Mouse (Mus musculus) neural tube, embryonic 13.5 days (tissue): ENCODE data around the gene Atp8a1. TPM values are rescaled to one million over a fixed set of nuclear protein-coding genes. Genes with fewer than 3 reads are reported as not detected.
A peak's percentile ranks its signal among the peaks of the same experiment; 100 is the strongest.

Experiments
- ATAC-seq: fragments of 200-750 bp; cut with Nextera tagmentation; 2 replicates; pipeline ENCODE4 v1.8.0; 2017; ENCODE audit warnings: low read depth, mild to moderate bottlenecking, moderate TSS enrichment, moderate library complexity
- H3K27ac ChIP-seq: fragments of 300-500 bp; sonication (generic); replicated peaks from 2 replicates; pipeline ENCODE4 v1.5.1; 2015; ENCODE audit warnings: moderate library complexity, mild to moderate bottlenecking, inconsistent platforms
- H3K27me3 ChIP-seq: fragments of 300-500 bp; sonication (generic); 2 replicates; pipeline ENCODE4 v1.6.1; 2015; ENCODE audit warnings: mild to moderate bottlenecking, inconsistent platforms
- H3K36me3 ChIP-seq: fragments of 300-500 bp; sonication (generic); 2 replicates; pipeline ENCODE4 v1.6.1; 2015; ENCODE audit warnings: mild to moderate bottlenecking, inconsistent platforms
- H3K4me1 ChIP-seq: fragments of 300-500 bp; sonication (generic); replicated peaks from 2 replicates; pipeline ENCODE4 v1.6.1; 2015; ENCODE audit warnings: inconsistent platforms
- H3K4me2 ChIP-seq: fragments of 300-500 bp; sonication (generic); 2 replicates; pipeline ENCODE4 v1.6.1; 2015; ENCODE audit warnings: inconsistent platforms, mild to moderate bottlenecking, moderate library complexity
- H3K4me3 ChIP-seq: fragments of 300-500 bp; sonication (generic); 2 replicates; pipeline ENCODE4 v1.5.1; 2015; ENCODE audit warnings: mild to moderate bottlenecking, inconsistent platforms
- H3K9ac ChIP-seq: fragments of 300-500 bp; sonication (generic); 2 replicates; pipeline ENCODE4 v1.6.1; 2015; ENCODE audit warnings: moderate library complexity, mild to moderate bottlenecking, inconsistent platforms
- H3K9me3 ChIP-seq: fragments of 300-500 bp; sonication (generic); 2 replicates; pipeline ENCODE4 v1.6.1; 2016; ENCODE audit warnings: inconsistent platforms
- WGBS: fragments of 180-500 bp; shearing (Covaris S2); methylation state at CpG from one replicate; pipeline ENCODE4 v1.1.7; 2015; 5-methylcytosine and 5-hydroxymethylcytosine counted together
- polyA plus RNA-seq: library from polyadenylated mRNA; unstranded; fragments of >200 nt; fragmentation: Nextera tagmentation; extraction: Ambion mirVana; gene quantifications from 2 replicates; pipeline ENCODE4 v1.2.1, GENCODE M21; 2015

Gene Atp8a1
- polyA plus RNA-seq, 1 experiment from 2014 or later = 45.1 TPM

- peak; percentile 66; the same call in 1 of the 2 replicates for ATAC-seq
- H3K4me2 ChIP-seq = peak overlapping the region; percentile 33
- WGBS = 5% methylated on average over 10 of the region's 10 CpGs
- no peak overlapping the region for H3K9ac ChIP-seq
- peaks cover 18% of the 10 kb centered on the region for H3K4me1 ChIP-seq
- no peaks in the 10 kb centered on the region for H3K9me3 ChIP-seq
- H3K27ac ChIP-seq = peak overlapping the region; percentile 64
- no peaks in the 10 kb centered on the region for H3K27me3 ChIP-seq
- H3K36me3 ChIP-seq = peaks cover 6% of the 10 kb centered on the region; the same call in 1 of the 2 replicates
- H3K4me3 ChIP-seq = no peak overlapping the region
These were observed 213.4 kb downstream of the Atp8a1 start for GRCm38 (mm10) chr5:67633831-67634268.

- no peak overlapping the region for H3K4me3 ChIP-seq
- WGBS = 9% methylated on average over 7 of the region's 7 CpGs
- H3K27ac ChIP-seq = peak overlapping the region; percentile 64
- H3K4me1 ChIP-seq = peaks cover 18% of the 10 kb centered on the region
- no peaks in the 10 kb centered on the region for H3K27me3 ChIP-seq
- peaks cover 9% of the 10 kb centered on the region; the same call in 1 of the 2 replicates for H3K36me3 ChIP-seq
- H3K4me2 ChIP-seq = peak overlapping the region; percentile 33; the same call in 1 of the 2 replicates
- H3K9me3 ChIP-seq = no peaks in the 10 kb centered on the region
- ATAC-seq = no peak
- no peak overlapping the region for H3K9ac ChIP-seq
These were observed 214.0 kb downstream of the Atp8a1 start for GRCm38 (mm10) chr5:67633138-67633782.

- Histone ChIP-seq H3K36me3 (peaks cover 14% of the 10 kb centered on the region; the same call in 1 of the 2 replicates), H3K4me2 (no peak overlapping the region), H3K27ac (no peak overlapping the region), H3K4me1 (peaks cover 18% of the 10 kb centered on the region), H3K9ac (no peak overlapping the region), H3K9me3 (no peaks in the 10 kb centered on the region), H3K27me3 (no peaks in the 10 kb centered on the region), H3K4me3 (no peak overlapping the region)
- 93% methylated on average over 12 of the region's 12 CpGs for WGBS
- ATAC-seq = no peak
These were observed 216.0 kb downstream of the Atp8a1 start for GRCm38 (mm10) chr5:67631261-67631660.

GRCm38 (mm10) chr5:67629861-67630260 is 217.4 kb downstream of the Atp8a1 start:
- Histone ChIP-seq H3K27ac (no peak overlapping the region), H3K9ac (no peak overlapping the region), H3K4me2 (no peak overlapping the region), H3K27me3 (no peaks in the 10 kb centered on the region), H3K4me3 (no peak overlapping the region), H3K36me3 (peaks cover 14% of the 10 kb centered on the region; the same call in 1 of the 2 replicates), H3K9me3 (no peaks in the 10 kb centered on the region), H3K4me1 (peaks cover 18% of the 10 kb centered on the region)
- ATAC-seq = no peak
- 85% methylated on average over 6 of the region's 6 CpGs for WGBS

GRCm38 (mm10) chr5:67629440-67629839 is 217.8 kb downstream of the Atp8a1 start:
- Histone ChIP-seq H3K9me3 (no peaks in the 10 kb centered on the region), H3K27me3 (no peaks in the 10 kb centered on the region), H3K27ac (no peak overlapping the region), H3K4me2 (no peak overlapping the region), H3K4me1 (peaks cover 15% of the 10 kb centered on the region), H3K4me3 (no peak overlapping the region), H3K9ac (no peak overlapping the region), H3K36me3 (peaks cover 14% of the 10 kb centered on the region; the same call in 1 of the 2 replicates)
- WGBS = 69% methylated on average over 7 of the region's 7 CpGs
- ATAC-seq = no peak

GRCm38 (mm10) chr5:67628180-67628940 is 218.9 kb downstream of the Atp8a1 start:
- H3K27me3 ChIP-seq = no peaks in the 10 kb centered on the region

GRCm38 (mm10) chr5:67621230-67621629 is 226.0 kb downstream of the Atp8a1 start:
- ATAC-seq = no peak
- WGBS = 92% methylated on average over 12 of the region's 12 CpGs
- Histone ChIP-seq H3K9me3 (no peaks in the 10 kb centered on the region), H3K27ac (no peak overlapping the region), H3K4me2 (no peak overlapping the region), H3K4me3 (no peak overlapping the region), H3K9ac (no peak overlapping the region), H3K4me1 (no peaks in the 10 kb centered on the region), H3K36me3 (peaks cover 28% of the 10 kb centered on the region), H3K27me3 (no peaks in the 10 kb centered on the region)

More at GRCm38 (mm10) chr5:67628180-67628940, 218.9 kb downstream of the Atp8a1 start:
- Histone ChIP-seq H3K4me1 (peaks cover 4% of the 10 kb centered on the region; the same call in 1 of the 2 replicates), H3K4me2 (no peak overlapping the region), H3K27ac (no peak overlapping the region), H3K4me3 (no peak overlapping the region), H3K9ac (no peak overlapping the region), H3K9me3 (no peaks in the 10 kb centered on the region), H3K36me3 (peaks cover 14% of the 10 kb centered on the region; the same call in 1 of the 2 replicates)
- 79% methylated on average over 9 of the region's 9 CpGs for WGBS
- no peak for ATAC-seq

GRCm38 (mm10) chr5:67609520-67609837 is 237.8 kb downstream of the Atp8a1 start:
- 21% methylated on average over 2 of the region's 2 CpGs for WGBS
- no peaks in the 10 kb centered on the region for H3K36me3 ChIP-seq
- peaks cover 25% of the 10 kb centered on the region for H3K4me1 ChIP-seq
- no peak overlapping the region for H3K27ac ChIP-seq
- peaks cover 72% of the 10 kb centered on the region for H3K27me3 ChIP-seq
- peak overlapping the region; percentile 49; the same call in 1 of the 2 replicates for H3K4me3 ChIP-seq
- peak overlapping the region; percentile 87; the same call in 1 of the 2 replicates for H3K4me2 ChIP-seq
- no peaks in the 10 kb centered on the region for H3K9me3 ChIP-seq
- no peak overlapping the region for H3K9ac ChIP-seq
- ATAC-seq = no peak

- 0 out of 2 replicates have a peak, but pooled peaks have one; percentile 6 for ATAC-seq
- H3K27me3 ChIP-seq = peaks cover 74% of the 10 kb centered on the region
- 3% methylated on average over 31 of the region's 31 CpGs for WGBS
These were observed 238.3 kb downstream of the Atp8a1 start for GRCm38 (mm10) chr5:67608674-67609519.

GRCm38 (mm10) chr5:67607804-67608673 is 239.2 kb downstream of the Atp8a1 start, which contains the start of gene Shisa3:
Gene Shisa3 (plus strand): TSS chr5:67607882.
- peak within 1 kb of the TSS; percentile 33 for H3K27ac ChIP-seq
- WGBS = under 1% methylated on average over 81 of the region's 86 CpGs
- H3K27me3 ChIP-seq = peaks cover 82% of the 10 kb centered on the region
- no peaks in the 10 kb centered on the region for H3K9me3 ChIP-seq
- peak; percentile 77 for ATAC-seq
- H3K4me1 ChIP-seq = peaks cover 25% of the 10 kb centered on the region
- peak within 1 kb of the TSS; percentile 87 for H3K4me2 ChIP-seq
- H3K9ac ChIP-seq = peak within 1 kb of the TSS; percentile 68
- no peaks in the 10 kb centered on the region for H3K36me3 ChIP-seq
- H3K4me3 ChIP-seq = peak within 1 kb of the TSS; percentile 49

More at GRCm38 (mm10) chr5:67608674-67609519, 238.3 kb downstream of the Atp8a1 start:
- H3K36me3 ChIP-seq = no peaks in the 10 kb centered on the region
- H3K4me3 ChIP-seq = peak overlapping the region; percentile 49
- peak overlapping the region; percentile 68 for H3K9ac ChIP-seq
- peaks cover 25% of the 10 kb centered on the region for H3K4me1 ChIP-seq
- H3K4me2 ChIP-seq = peak overlapping the region; percentile 87
- no peaks in the 10 kb centered on the region for H3K9me3 ChIP-seq
- H3K27ac ChIP-seq = no peak overlapping the region
